Mouse (Mus musculus) ES-Bruce4 (cell line): Measurements from ENCODE around the gene Pcbp3.

Experiments used
- CTCF ChIP-seq: IDR thresholded peaks from one replicate; pipeline ENCODE4 v1.8.1; 2011; ENCODE audit warnings: low read depth, low read length
- EP300 ChIP-seq: IDR thresholded peaks from 2 replicates; pipeline ENCODE4 v1.6.1; 2011; ENCODE audit warnings: low read depth, low read length; ENCODE audit not compliant: insufficient read depth

- no peak for TF ChIP-seq CTCF
- TF ChIP-seq EP300 = no peak
Measured at GRCm38 (mm10) chr10:76832841-76833240, 128.8 kb downstream of the Pcbp3 start.
